Mouse (Mus musculus): ENCODE measurements around the gene Cldn9.

DNA sequence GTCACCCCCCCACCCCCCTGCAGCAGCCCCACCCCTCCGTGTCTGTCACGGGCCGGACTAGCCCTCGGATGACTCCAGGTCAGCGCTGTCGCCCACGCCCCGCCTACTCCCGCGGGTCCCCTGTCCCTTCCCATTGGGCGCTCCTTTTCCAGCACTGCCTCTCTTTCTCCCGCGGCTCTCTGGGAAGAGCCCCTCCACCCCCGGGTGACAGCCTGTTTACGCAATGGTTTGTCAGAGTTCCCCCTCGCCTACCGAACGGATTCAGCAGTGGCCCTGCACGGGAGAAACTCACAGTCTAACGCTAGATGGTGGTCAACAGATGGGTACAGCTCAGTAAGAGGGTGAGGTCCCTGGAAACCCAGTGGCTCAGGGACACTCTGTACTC, 42.9 kb upstream of the Cldn9 start:
- TF ChIP-seq CTCF (IDR thresholded peaks at IDR 0.05; ENCODE audit: low read depth, low read length) (no peak), TAL1 (conservative IDR thresholded peaks at IDR 0.05; ENCODE audit: low read depth, low read length) (no peak), POLR2AphosphoS5 (IDR thresholded peaks at IDR 0.05; ENCODE audit: insufficient replicate concordance, low read depth, low read length) (no peak)
